ENCODE assay signal across 30 mouse cellular contexts in genomic region chr1:182787030-182787429, GRCm38 (mm10). TPM values are rescaled to one million over a fixed set of nuclear protein-coding genes. Genes with fewer than 3 reads are reported as not detected.
A peak's percentile ranks its signal among the peaks of the same experiment; 100 is the strongest.
DNase-seq lines count a peak whose midpoint lies in the region; ATAC-seq and TF ChIP-seq lines count a peak whose summit lies in the region.
"Had no signal": no experiment of that assay in that cellular context is flagged by ENCODE, and none has a peak within 500 bp of the region (broad histone marks: within the 10 kb centered on the region; RNA-seq: fewer than 3 reads in every experiment).

No protein-coding gene starts in this region.

- H3K9ac ChIP-seq in lung, postnatal 0 days (replicated peaks; ENCODE audit: low read depth), result no peak overlapping the region
- H3K9ac ChIP-seq: embryonic facial prominence, embryonic 13.5 days; midbrain, embryonic 13.5 days had no signal

- no peak overlapping the region for H3K4me3 ChIP-seq in kidney, adult 2 months (ENCODE audit: insufficient read depth, low read depth, low read length)
- no peak overlapping the region for H3K4me3 ChIP-seq in lung, postnatal 0 days (ENCODE audit: low read depth, low read length)
- H3K4me3 ChIP-seq in E14TG2a.4 (replicated peaks; ENCODE audit: low read length), result no peak overlapping the region
- no peak overlapping the region for H3K4me3 ChIP-seq in bone marrow, adult 2 months (replicated peaks; ENCODE audit: control insufficient read depth, low read depth, low read length)
- H3K4me3 ChIP-seq: embryonic facial prominence, embryonic 13.5 days; heart, adult 2 months; midbrain, embryonic 13.5 days; myocyte had no signal

- DNase-seq in kidney, adult 2 months, result no peak
- no peak for DNase-seq in kidney, postnatal 10 days
- DNase-seq in lung, postnatal 0 days (ENCODE audit: low spot score), result no peak
- no peak for DNase-seq in lung, adult 18-20 months
- DNase-seq in MN1 (ENCODE audit: low spot score), result no peak
- DNase-seq in adrenal gland, adult 18-20 months (ENCODE audit: low spot score in 2 of 2), result no peak
- DNase-seq: adrenal gland, adult 8-10 months; B cell, adult 2 months; cerebellum, adult 11 months; cerebellum, postnatal 14 days; gastrocnemius, postnatal 14 days; heart, adult 2 months; heart, postnatal 4 days; kidney, adult 18-20 months; kidney, postnatal 36 days; layer of hippocampus, adult 9-11 months; lung, adult 2 months had no signal

- 0 out of 2 replicates have a peak, but pooled peaks cover 4% of the 10 kb centered on the region for H3K4me1 ChIP-seq in kidney, adult 2 months (ENCODE audit: control insufficient read depth, insufficient read depth, low read length)
- H3K4me1 ChIP-seq in lung, postnatal 0 days (ENCODE audit: insufficient read depth, low read depth, low read length), result 0 out of 2 replicates have a peak, but pooled peaks cover 8% of the 10 kb centered on the region
- peaks cover 2% of the 10 kb centered on the region for H3K4me1 ChIP-seq in E14TG2a.4 (replicated peaks; ENCODE audit: low read depth, low read length)
- no peaks in the 10 kb centered on the region for H3K4me1 ChIP-seq in bone marrow, adult 2 months (ENCODE audit: control insufficient read depth, insufficient read depth, low read length)

- no peaks in the 10 kb centered on the region for H3K27me3 ChIP-seq in kidney, adult 2 months (replicated peaks; ENCODE audit: control insufficient read depth, insufficient read depth, low read length)
- no peaks in the 10 kb centered on the region for H3K27me3 ChIP-seq in lung, postnatal 0 days (replicated peaks; ENCODE audit: insufficient read depth, low read length)
- peaks cover 7% of the 10 kb centered on the region; the same call in 1 of the 2 replicates for H3K27me3 ChIP-seq in E14TG2a.4 (ENCODE audit: insufficient read depth, low read length)
- H3K27me3 ChIP-seq: embryonic facial prominence, embryonic 13.5 days; midbrain, embryonic 13.5 days had no signal

- no peak for ATAC-seq in lung, postnatal 0 days
- ATAC-seq: forebrain, embryonic 14.5 days; hindbrain, embryonic 16.5 days; midbrain, embryonic 13.5 days had no signal

- no peaks in the 10 kb centered on the region for H3K36me3 ChIP-seq in kidney, adult 2 months (ENCODE audit: control insufficient read depth, insufficient read depth, low read length)
- no peaks in the 10 kb centered on the region for H3K36me3 ChIP-seq in lung, postnatal 0 days (ENCODE audit: insufficient read depth, low read length)
- no peaks in the 10 kb centered on the region for H3K36me3 ChIP-seq in E14TG2a.4 (ENCODE audit: insufficient read depth, low read length)
- H3K36me3 ChIP-seq: embryonic facial prominence, embryonic 13.5 days; midbrain, embryonic 13.5 days had no signal

- TF ChIP-seq CTCF in kidney, adult 2 months (conservative IDR thresholded peaks at IDR 0.05; ENCODE audit: insufficient read depth, insufficient read length, low read depth, low read length), result peak; percentile 17; the same call in 1 of the 2 replicates
- TF ChIP-seq CTCF in lung, postnatal 0 days (IDR thresholded peaks at IDR 0.05), result peak; percentile 42
- TF ChIP-seq CTCF in E14TG2a.4 (conservative IDR thresholded peaks at IDR 0.05; ENCODE audit: low read length), result peak; percentile 57
- TF ChIP-seq CTCF in bone marrow, adult 2 months (IDR thresholded peaks at IDR 0.05; ENCODE audit: control insufficient read depth, insufficient read depth, low read length), result peak; percentile 18; the same call in 1 of the 2 replicates

- no peak overlapping the region for H3K4me2 ChIP-seq in lung, postnatal 0 days (replicated peaks; ENCODE audit: low read depth, low read length)
- H3K4me2 ChIP-seq: embryonic facial prominence, embryonic 13.5 days; midbrain, embryonic 13.5 days had no signal

- no peak for TF ChIP-seq EP300 in lung, postnatal 0 days (IDR thresholded peaks at IDR 0.05)

- no peak for TF ChIP-seq POLR2A in kidney, adult 2 months (IDR thresholded peaks at IDR 0.05; ENCODE audit: low read depth, low read length)
- TF ChIP-seq POLR2A in bone marrow, adult 2 months (IDR thresholded peaks at IDR 0.05; ENCODE audit: borderline replicate concordance, control insufficient read depth, low read depth, low read length), result no peak

- H3K27ac ChIP-seq in kidney, adult 2 months (ENCODE audit: insufficient read depth, low read depth, low read length), result no peak overlapping the region
- H3K27ac ChIP-seq in lung, postnatal 0 days (ENCODE audit: low read length), result no peak overlapping the region
- H3K27ac ChIP-seq in bone marrow, adult 2 months (ENCODE audit: control insufficient read depth, insufficient read depth, low read depth, low read length, poor library complexity), result no peak overlapping the region
- H3K27ac ChIP-seq: embryonic facial prominence, embryonic 13.5 days; heart, adult 2 months; midbrain, embryonic 13.5 days had no signal

- H3K9me3 ChIP-seq in lung, postnatal 0 days (ENCODE audit: low read length), result no peaks in the 10 kb centered on the region
- no peaks in the 10 kb centered on the region for H3K9me3 ChIP-seq in E14TG2a.4 (ENCODE audit: low read length)
- H3K9me3 ChIP-seq: embryonic facial prominence, embryonic 13.5 days; midbrain, embryonic 13.5 days had no signal

- WGBS in kidney, adult 2 months, result 60% methylated on average over 7 of the region's 7 CpGs
- 36% methylated on average over 7 of the region's 7 CpGs for WGBS in lung, postnatal 0 days
- 42% methylated on average over 7 of the region's 7 CpGs for WGBS in bone marrow, adult 2 months

RNA-seq across cellular contexts. Expression of gene Susd4, which starts 23.4 kb away (rescaled TPM):
- polyA plus RNA-seq in kidney, adult 2 months (2012; rRNA removed), result 6.7 and 7.5 TPM in 2 replicates
- 13.3 and 14.7 TPM in 2 replicates for polyA plus RNA-seq in lung, postnatal 0 days (2015; fragmentation: Nextera tagmentation; extraction: Ambion mirVana)
- polyA plus RNA-seq in bone marrow, adult 2 months (2011; ENCODE audit: insufficient read depth, insufficient read length, low replicate concordance, missing spikeins), result 0.65 and 1.00 TPM in 2 replicates
- total RNA-seq in adrenal gland, adult 18-20 months (2021), result 1 to 10 TPM; 4.1 to 5.2 TPM

RNA-seq across cellular contexts. Expression of gene Ccdc185, which starts 38.0 kb away (rescaled TPM):
- polyA plus RNA-seq in kidney, adult 2 months (2012; rRNA removed), result 0.09 and 0.15 TPM in 2 replicates
- polyA plus RNA-seq in lung, postnatal 0 days (2015; fragmentation: Nextera tagmentation; extraction: Ambion mirVana), result not detected in 2 replicates
- polyA plus RNA-seq in bone marrow, adult 2 months (2011; ENCODE audit: insufficient read depth, insufficient read length, low replicate concordance, missing spikeins), result not detected in 2 replicates
- total RNA-seq in adrenal gland, adult 18-20 months (2021), result not detected
- total RNA-seq: adrenal gland, adult 8-10 months; ES-E14; gastrocnemius, postnatal 14 days; heart, adult 2 months; heart, postnatal 4 days; left cerebral cortex, postnatal 10 days had no signal
- polyA plus RNA-seq: embryonic facial prominence, embryonic 13.5 days; forebrain, embryonic 14.5 days; heart, embryonic 14.5 days; hindbrain, embryonic 16.5 days; limb, embryonic 14.5 days; lung, adult 2 months; midbrain, embryonic 13.5 days; myocyte; neural tube, embryonic 14.5 days; small intestine, adult 2 months had no signal
